Mouse (Mus musculus) ES-CJ7 (cell line): ENCODE results near the gene Mthfd1.

Experiments
- DNase-seq: peaks from one replicate; pipeline ENCODE4 v3.0.0; 2011; ENCODE audit warnings: low read depth, low spot score

The Mthfd1 gene

GRCm38 (mm10) chr12:76345759-76346455 lies 90.8 kb downstream of the Mthfd1 start:
- DNase-seq: peak; percentile 25

- DNase-seq: no peak
Observed at GRCm38 (mm10) chr12:76349680-76350220, 94.7 kb downstream of the Mthfd1 start.

- DNase-seq: no peak
Observed at GRCm38 (mm10) chr12:76360868-76361267, 105.8 kb downstream of the Mthfd1 start.

GRCm38 (mm10) chr12:76361405-76362302 lies 106.6 kb downstream of the Mthfd1 start:
- no peak for DNase-seq

- no peak for DNase-seq
Observed at GRCm38 (mm10) chr12:76362303-76362676, 107.2 kb downstream of the Mthfd1 start.

GRCm38 (mm10) chr12:76366276-76366675 lies 111.2 kb downstream of the Mthfd1 start:
- DNase-seq: no peak

GRCm38 (mm10) chr12:76367096-76367995 lies 112.2 kb downstream of the Mthfd1 start:
- peak; percentile 50 for DNase-seq

GRCm38 (mm10) chr12:76368201-76368789 lies 113.2 kb downstream of the Mthfd1 start:
- DNase-seq: no peak

GRCm38 (mm10) chr12:76368790-76369205 lies 113.7 kb downstream of the Mthfd1 start:
- no peak for DNase-seq
